Mouse (Mus musculus): ENCODE data around the gene Trpm3. TPM values are rescaled to one million over a fixed set of nuclear protein-coding genes. Genes with fewer than 3 reads are reported as not detected.

Gene Trpm3
- polyA plus RNA-seq, 1 experiment: 0.05 TPM

DNA sequence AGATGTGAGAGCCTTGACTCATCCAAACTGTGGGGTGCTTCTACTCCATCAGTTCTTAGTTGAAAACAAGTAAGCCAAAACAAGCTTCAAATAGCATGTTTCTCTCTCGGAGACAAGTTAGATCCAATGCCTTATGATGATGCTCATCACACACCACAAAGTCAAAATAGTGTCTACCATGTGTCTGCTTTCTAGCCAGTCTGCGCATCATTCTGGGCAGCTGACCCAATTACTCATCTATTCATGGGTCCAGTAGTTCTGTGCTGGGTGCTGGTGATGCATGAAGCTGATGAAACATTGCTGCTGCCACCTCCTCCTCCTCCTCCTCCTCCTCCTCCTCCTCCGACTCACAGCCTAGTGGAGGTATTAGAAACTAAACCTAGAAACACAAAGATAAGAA lies 813.6 kb downstream of the Trpm3 start:
- Histone ChIP-seq H3K4me3 (ENCODE audit: insufficient read depth, poor library complexity, severe bottlenecking) (no peak overlapping the region), H3K36me3 (ENCODE audit: control insufficient read depth, insufficient read depth) (no peaks in the 10 kb centered on the region), H3K79me2 (ENCODE audit: control insufficient read depth, insufficient read depth) (no peaks in the 10 kb centered on the region), H3K27me3 (ENCODE audit: control insufficient read depth, insufficient read depth, insufficient read length) (no peaks in the 10 kb centered on the region), H3K79me3 (ENCODE audit: low read depth) (no peaks in the 10 kb centered on the region), H3ac (ENCODE audit: control insufficient read depth, insufficient read length, low read depth) (no peak overlapping the region)
- TF ChIP-seq CTCF (IDR thresholded peaks at IDR 0.05; ENCODE audit: control insufficient read depth, insufficient read depth, insufficient read length): no peak
- no peak for TF ChIP-seq FOSL1 (IDR thresholded peaks at IDR 0.05; ENCODE audit: insufficient read depth, low read length, poor library complexity, severe bottlenecking)
- no peak for TF ChIP-seq MAX (IDR thresholded peaks at IDR 0.05)
- no peak for TF ChIP-seq USF1 (IDR thresholded peaks at IDR 0.05; ENCODE audit: low read depth)
- TF ChIP-seq MYOD1 (IDR thresholded peaks at IDR 0.05; ENCODE audit: control insufficient read depth, insufficient read length, low read depth): no peak
- no peak for TF ChIP-seq CEBPB (IDR thresholded peaks at IDR 0.05; ENCODE audit: low read depth)
- no peak for TF ChIP-seq MYOG (IDR thresholded peaks at IDR 0.05; ENCODE audit: control insufficient read depth, extremely low read depth, insufficient read length)

DNA sequence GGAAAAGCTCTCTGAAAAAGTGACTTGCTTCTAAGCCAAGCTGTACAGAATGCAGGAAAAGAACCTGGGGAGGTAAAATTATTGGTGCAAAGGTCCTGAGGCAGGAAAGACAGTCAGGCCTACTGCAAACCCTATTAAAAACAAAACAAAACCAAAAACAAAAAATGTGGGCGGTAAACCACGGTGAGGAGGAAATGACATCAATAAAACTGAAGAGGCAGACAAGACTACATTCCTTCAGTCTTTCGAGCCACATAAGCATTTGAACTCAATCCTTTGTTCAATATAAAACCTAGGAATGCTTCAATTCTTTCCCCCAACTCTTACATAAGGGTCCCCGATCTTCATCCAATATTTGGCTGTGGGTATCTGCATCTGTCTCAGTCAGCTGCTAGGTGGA lies 814.3 kb downstream of the Trpm3 start:
- H3K27me3 ChIP-seq (ENCODE audit: control insufficient read depth, insufficient read depth, insufficient read length): no peaks in the 10 kb centered on the region
- H3K79me2 ChIP-seq (ENCODE audit: control insufficient read depth, insufficient read depth): no peaks in the 10 kb centered on the region
- no peak overlapping the region for H3ac ChIP-seq (ENCODE audit: control insufficient read depth, insufficient read length, low read depth)
- TF ChIP-seq USF1 (IDR thresholded peaks at IDR 0.05; ENCODE audit: low read depth): no peak
- TF ChIP-seq MAX (IDR thresholded peaks at IDR 0.05): no peak
- no peak for TF ChIP-seq CEBPB (IDR thresholded peaks at IDR 0.05; ENCODE audit: low read depth)
- no peak for TF ChIP-seq CTCF (IDR thresholded peaks at IDR 0.05; ENCODE audit: control insufficient read depth, insufficient read depth, insufficient read length)
- TF ChIP-seq FOSL1 (IDR thresholded peaks at IDR 0.05; ENCODE audit: insufficient read depth, low read length, poor library complexity, severe bottlenecking): no peak
- TF ChIP-seq MYOG (IDR thresholded peaks at IDR 0.05; ENCODE audit: control insufficient read depth, extremely low read depth, insufficient read length): no peak
- TF ChIP-seq MYOD1 (IDR thresholded peaks at IDR 0.05; ENCODE audit: control insufficient read depth, insufficient read length, low read depth): no peak
- H3K79me3 ChIP-seq (ENCODE audit: low read depth): no peaks in the 10 kb centered on the region
- no peaks in the 10 kb centered on the region for H3K36me3 ChIP-seq (ENCODE audit: control insufficient read depth, insufficient read depth)
- no peak overlapping the region for H3K4me3 ChIP-seq (ENCODE audit: insufficient read depth, poor library complexity, severe bottlenecking)

DNA sequence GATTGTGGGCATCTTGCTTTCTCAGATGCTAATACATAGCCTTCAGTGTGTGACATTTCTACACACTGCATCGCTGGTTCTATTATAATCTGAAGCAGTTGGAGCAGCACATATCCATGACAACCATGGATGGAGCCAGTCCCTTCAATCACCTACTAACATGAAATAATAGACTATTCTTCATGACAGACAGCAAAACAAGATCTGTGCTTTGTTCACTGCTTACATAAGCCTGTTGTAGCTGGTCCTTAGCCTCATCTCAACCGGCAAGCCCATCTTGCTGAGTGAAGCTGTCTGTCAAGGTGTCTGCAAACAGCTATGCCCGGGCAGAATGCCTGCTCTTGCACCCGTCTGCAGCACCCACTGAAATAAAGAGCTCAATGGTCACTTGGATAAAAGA lies 819.6 kb downstream of the Trpm3 start:
- TF ChIP-seq MAX (IDR thresholded peaks at IDR 0.05): no peak
- Histone ChIP-seq H3K79me2 (ENCODE audit: control insufficient read depth, insufficient read depth) (no peaks in the 10 kb centered on the region), H3K27me3 (ENCODE audit: control insufficient read depth, insufficient read depth, insufficient read length) (no peaks in the 10 kb centered on the region), H3K79me3 (ENCODE audit: low read depth) (no peaks in the 10 kb centered on the region), H3K4me3 (ENCODE audit: insufficient read depth, poor library complexity, severe bottlenecking) (no peak overlapping the region), H3K36me3 (ENCODE audit: control insufficient read depth, insufficient read depth) (no peaks in the 10 kb centered on the region), H3ac (ENCODE audit: control insufficient read depth, insufficient read length, low read depth) (no peak overlapping the region)

DNA sequence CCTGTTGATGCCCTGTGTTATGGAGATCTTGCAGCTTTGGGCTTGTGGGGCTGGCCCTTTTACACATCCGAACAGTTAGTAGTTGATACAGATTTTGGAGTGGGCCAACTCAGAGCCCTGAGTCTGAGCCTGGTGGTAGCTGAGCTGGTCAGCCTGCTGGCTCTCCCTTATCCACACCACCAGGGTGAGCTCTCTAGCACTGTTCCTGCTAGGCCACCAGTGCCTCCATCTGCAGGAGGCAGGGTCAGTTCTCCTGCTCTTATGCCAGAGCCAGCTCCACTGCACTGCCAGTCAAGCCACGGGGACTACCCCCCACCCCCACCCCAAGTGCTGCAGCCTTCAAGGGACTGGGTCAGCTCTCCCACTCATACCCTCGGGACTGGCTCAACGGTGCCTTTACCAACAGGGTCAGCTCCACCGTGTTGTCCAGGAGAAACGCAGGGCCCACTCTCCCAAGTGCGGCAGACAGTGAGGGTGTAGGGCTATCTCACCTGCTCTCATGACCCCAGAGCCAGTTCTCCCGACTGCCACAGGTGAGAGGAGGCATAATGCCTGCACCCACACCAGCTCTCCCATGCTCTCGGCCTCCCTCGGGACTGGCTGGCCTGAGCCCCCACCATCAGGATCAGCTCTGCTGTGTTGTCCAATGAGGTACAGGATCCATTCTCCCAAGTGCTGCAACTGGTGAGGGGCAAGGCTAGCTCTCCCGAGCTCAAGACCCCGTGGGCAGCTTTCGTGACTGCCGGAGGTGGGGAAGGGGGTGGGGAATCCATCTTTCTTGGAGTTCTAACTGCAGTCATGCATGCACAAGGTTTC lies 821.8 kb downstream of the Trpm3 start:
- Histone ChIP-seq H3K4me3 (ENCODE audit: insufficient read depth, poor library complexity, severe bottlenecking) (no peak overlapping the region), H3ac (ENCODE audit: control insufficient read depth, insufficient read length, low read depth) (no peak overlapping the region), H3K79me3 (ENCODE audit: low read depth) (no peaks in the 10 kb centered on the region), H3K79me2 (ENCODE audit: control insufficient read depth, insufficient read depth) (no peaks in the 10 kb centered on the region), H3K36me3 (ENCODE audit: control insufficient read depth, insufficient read depth) (no peaks in the 10 kb centered on the region), H3K27me3 (ENCODE audit: control insufficient read depth, insufficient read depth, insufficient read length) (no peaks in the 10 kb centered on the region)
- TF ChIP-seq MAX (IDR thresholded peaks at IDR 0.05) (no peak), MYOD1 (IDR thresholded peaks at IDR 0.05; ENCODE audit: control insufficient read depth, insufficient read length, low read depth) (no peak)

DNA sequence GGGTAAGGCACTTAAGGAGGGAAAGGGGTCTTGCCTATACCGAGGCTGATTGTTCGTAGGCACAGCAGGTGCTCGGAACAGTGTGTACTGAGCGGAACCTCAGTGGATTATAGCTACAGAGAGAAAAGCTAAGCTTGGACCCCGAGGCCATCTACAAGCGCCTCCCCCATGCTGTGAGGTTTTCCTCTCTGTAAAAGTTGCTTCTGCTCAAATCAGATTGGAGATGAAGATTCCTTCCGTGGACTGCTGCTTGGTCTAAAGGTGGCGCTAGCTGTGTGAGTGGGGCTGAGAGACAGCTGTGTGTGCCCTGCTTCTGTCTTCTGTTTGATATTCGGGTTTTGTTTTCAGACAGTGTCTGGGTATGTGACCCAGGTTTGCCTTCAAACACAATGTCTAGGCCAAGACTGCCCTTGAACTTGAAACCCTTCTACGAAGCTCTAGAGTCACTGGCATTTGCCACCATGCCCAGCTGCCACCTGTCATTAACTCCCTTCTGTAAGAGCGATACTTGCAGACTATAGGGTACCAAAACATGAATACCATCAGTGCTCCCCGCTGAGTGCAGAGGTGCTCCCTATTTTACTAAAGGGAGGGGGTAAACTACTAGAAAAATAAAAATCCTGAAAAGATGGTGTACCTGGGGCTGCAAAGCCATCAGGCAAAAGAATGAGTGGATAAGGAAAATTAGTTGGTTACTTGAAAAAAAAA lies 823.3 kb downstream of the Trpm3 start:
- Histone ChIP-seq H3K36me3 (ENCODE audit: control insufficient read depth, insufficient read depth) (no peaks in the 10 kb centered on the region), H3K79me2 (ENCODE audit: control insufficient read depth, insufficient read depth) (no peaks in the 10 kb centered on the region), H3ac (ENCODE audit: control insufficient read depth, insufficient read length, low read depth) (no peak overlapping the region), H3K4me3 (ENCODE audit: insufficient read depth, poor library complexity, severe bottlenecking) (no peak overlapping the region), H3K27me3 (ENCODE audit: control insufficient read depth, insufficient read depth, insufficient read length) (no peaks in the 10 kb centered on the region), H3K79me3 (ENCODE audit: low read depth) (no peaks in the 10 kb centered on the region)
- TF ChIP-seq FOSL1 (IDR thresholded peaks at IDR 0.05; ENCODE audit: insufficient read depth, low read length, poor library complexity, severe bottlenecking) (no peak), MYOD1 (IDR thresholded peaks at IDR 0.05; ENCODE audit: control insufficient read depth, insufficient read length, low read depth) (no peak), MAX (IDR thresholded peaks at IDR 0.05) (no peak), CEBPB (IDR thresholded peaks at IDR 0.05; ENCODE audit: low read depth) (no peak), USF1 (IDR thresholded peaks at IDR 0.05; ENCODE audit: low read depth) (no peak), CTCF (IDR thresholded peaks at IDR 0.05; ENCODE audit: control insufficient read depth, insufficient read depth, insufficient read length) (no peak), MYOG (IDR thresholded peaks at IDR 0.05; ENCODE audit: control insufficient read depth, extremely low read depth, insufficient read length) (no peak)

DNA sequence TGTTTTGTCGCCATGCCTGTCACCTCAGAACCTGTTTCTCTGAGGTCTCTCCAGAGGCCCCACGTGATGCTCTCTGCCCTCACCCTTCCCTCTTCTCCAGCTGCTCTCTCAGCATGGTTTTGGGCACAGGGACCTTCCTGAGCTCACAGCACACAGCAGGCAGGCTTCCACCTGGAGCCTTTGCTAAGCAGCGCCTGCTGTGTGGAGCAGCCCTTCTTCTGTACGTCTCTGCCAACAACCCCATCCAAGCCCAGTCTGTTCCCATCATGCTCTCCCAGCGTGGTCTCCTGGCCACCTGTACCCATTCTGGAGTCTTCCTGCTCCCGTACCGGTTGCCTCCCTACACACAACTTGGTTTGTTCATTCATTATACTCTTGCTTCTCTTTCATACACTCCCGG lies 823.9 kb downstream of the Trpm3 start:
- H3K4me3 ChIP-seq (ENCODE audit: insufficient read depth, poor library complexity, severe bottlenecking): no peak overlapping the region
- H3K79me2 ChIP-seq (ENCODE audit: control insufficient read depth, insufficient read depth): no peaks in the 10 kb centered on the region
- H3K27me3 ChIP-seq (ENCODE audit: control insufficient read depth, insufficient read depth, insufficient read length): no peaks in the 10 kb centered on the region
- H3K36me3 ChIP-seq (ENCODE audit: control insufficient read depth, insufficient read depth): no peaks in the 10 kb centered on the region
- no peaks in the 10 kb centered on the region for H3K79me3 ChIP-seq (ENCODE audit: low read depth)
- TF ChIP-seq USF1 (IDR thresholded peaks at IDR 0.05; ENCODE audit: low read depth) (no peak), FOSL1 (IDR thresholded peaks at IDR 0.05; ENCODE audit: insufficient read depth, low read length, poor library complexity, severe bottlenecking) (no peak), MYOD1 (IDR thresholded peaks at IDR 0.05; ENCODE audit: control insufficient read depth, insufficient read length, low read depth) (no peak), MYOG (IDR thresholded peaks at IDR 0.05; ENCODE audit: control insufficient read depth, extremely low read depth, insufficient read length) (no peak), CEBPB (IDR thresholded peaks at IDR 0.05; ENCODE audit: low read depth) (no peak), MAX (IDR thresholded peaks at IDR 0.05) (no peak), CTCF (IDR thresholded peaks at IDR 0.05; ENCODE audit: control insufficient read depth, insufficient read depth, insufficient read length) (no peak)
- H3ac ChIP-seq (ENCODE audit: control insufficient read depth, insufficient read length, low read depth): no peak overlapping the region
